Mouse (Mus musculus) right cerebral cortex, adult 2 months (tissue): ENCODE results near the gene Cox7a2.

ENCODE experiments used
- DNase-seq, 2 experiments: peaks; one replicate each; pipeline ENCODE4 v3.0.0; 2021 to 2022; ENCODE audit warnings: low spot score in 2 of 2

Gene Cox7a2

DNA sequence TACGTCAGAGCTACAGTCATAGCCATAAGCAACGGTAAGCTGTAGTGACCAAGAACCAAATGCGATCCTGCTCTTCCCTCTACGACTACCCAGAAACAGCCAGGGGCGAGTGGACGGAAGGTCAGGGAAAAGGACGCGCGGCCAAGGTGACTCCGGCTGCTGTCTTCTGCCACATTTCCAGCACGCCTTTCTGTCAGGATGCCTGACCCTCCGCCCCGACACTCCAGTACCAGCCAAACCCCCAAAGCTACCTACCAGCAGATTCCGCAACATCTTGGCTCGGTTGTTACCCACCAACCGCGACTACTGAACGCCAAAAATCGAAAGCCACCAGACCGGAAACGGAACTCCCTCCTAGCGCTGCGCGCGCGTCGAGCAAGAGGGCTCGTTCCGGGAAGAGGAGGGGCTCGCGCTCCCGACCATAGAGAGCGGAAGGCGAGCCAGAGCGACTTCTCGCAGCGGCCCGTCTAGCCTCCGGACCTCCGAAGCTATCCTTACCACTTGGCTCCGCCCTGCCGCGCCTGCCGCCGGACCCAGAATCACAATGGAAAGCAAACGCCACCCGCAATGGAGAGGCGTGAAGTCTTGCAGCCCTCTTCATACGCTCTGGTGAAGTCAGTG is at the start of gene Cox7a2:
Gene Cox7a2 (minus strand): TSS at position 494 of the 621 bp plus-strand sequence.
- peak; percentile 95 for DNase-seq

DNA sequence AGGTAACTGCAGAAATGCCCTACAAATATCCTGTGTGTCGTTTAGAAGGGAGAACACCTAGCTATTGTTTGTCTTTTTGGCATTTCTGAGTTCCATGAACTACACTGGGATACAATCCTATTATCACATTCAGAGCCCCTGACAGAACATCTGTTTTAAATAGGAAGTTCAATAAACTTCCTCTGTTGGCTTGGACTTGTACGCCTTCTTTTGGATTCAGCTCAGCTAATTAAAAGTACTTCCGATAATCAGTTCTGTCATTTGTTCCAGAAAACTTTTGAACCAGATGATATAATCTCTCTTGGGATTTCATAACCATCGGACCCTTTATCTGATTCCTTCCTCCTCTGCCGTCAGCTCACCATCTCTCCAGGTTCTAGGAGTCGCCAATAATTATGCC is 49.7 kb upstream of the Cox7a2 start:
- DNase-seq, result no peak

DNA sequence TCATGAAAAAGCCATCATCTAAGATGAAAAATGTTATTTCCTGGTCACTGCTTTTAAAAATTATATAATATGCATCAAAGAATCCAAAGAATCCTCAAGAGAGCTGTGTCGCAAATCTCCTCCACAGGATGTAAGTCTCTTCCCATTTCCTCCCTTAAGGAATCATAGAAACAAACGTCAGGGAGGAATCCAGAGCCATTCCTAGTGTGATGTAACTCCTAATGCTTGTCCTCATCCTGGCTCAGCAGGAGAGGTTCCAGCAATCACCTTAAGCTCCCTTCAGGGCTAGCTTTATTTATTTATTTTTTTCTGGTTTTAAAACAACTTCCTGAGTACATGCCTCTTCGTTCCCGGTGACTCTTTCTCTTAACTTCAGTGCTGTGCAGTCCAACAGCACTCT is 47.5 kb upstream of the Cox7a2 start:
- no peak for DNase-seq

DNA sequence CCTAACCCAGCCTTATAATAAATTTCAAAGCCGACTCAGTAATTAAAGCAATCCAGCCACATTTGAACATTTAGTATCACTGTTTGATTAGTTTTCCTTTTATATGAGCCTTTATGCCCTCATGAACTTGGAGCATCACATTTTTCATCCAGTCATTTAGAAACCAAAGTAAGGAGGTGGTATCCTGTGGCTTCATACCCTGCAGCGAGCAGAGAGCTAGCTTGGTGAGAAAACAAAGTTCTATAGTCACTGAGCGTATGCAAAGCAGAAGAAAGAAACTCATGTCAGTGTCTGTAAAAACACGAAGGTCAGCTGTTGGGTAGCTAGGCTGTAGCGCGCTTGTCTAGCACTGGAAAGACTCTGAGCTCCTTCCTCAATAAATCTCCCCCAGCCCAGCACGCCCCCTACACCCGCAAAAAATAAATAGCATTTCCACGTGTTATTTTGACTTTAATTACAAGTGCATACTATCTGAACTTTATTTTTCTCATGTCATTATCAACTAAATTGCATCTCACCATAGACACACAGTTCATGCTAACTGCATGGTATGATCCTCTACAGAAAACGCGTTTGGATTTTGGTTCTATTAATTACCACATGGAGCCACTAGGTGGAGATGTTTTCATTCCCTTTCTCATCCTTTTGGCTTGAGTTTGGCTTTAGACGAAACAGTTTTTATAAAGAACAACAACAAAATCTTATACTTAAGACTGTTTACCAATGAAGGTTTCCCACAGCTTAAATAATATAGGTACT is 46.8 kb upstream of the Cox7a2 start:
- DNase-seq, result peak in 1 of 2 experiments; percentile 37

DNA sequence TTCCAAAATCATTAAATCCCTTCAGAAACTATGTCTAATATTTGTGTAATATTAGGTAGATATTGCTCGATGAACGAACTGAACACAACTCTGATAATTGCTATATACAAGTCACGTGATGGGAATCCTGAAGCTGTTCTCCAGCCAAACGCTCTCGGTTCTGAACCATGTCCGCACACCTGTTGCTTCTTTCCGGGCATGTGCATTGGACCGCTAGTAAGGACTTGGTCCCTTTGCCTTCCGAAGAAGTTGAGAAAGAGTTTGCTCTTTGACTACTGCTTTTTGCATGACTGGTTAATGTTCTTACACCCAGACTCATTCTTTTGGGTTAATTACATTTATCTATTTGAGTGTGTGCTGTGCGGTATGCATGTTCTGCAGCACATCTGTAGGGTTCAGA is 45.7 kb upstream of the Cox7a2 start:
- DNase-seq, result no peak

DNA sequence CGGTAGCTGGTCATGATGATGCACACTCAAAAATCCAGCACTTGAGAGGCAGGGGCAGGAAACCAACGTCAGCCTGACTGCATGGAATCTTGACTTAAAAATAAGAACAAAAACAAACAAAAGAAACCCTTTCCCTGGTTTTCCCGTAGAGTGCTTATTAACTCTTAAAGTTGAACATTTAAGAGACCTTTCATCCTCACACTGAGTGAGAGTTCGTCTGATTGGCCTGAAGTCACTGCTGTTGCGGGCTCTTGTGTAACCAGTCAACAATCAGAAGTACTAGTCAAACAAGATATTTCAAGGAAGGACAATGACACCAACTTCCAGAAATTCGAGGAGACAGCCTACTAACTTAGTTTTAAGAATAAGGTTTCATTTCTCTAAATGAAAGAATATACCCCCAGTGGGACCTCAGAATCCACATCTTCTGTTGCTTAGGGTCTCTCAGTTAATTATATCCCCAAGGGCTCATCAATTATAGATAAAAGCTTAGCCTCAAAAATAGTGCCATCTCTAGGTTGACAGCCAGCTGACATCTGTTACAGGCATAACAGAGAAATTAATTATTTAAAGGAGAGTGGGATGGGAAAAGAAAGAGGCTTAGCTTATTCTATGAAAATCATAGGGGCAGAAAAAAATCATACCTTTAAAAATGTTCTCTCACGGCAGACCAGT is 36.9 kb upstream of the Cox7a2 start:
- DNase-seq, result no peak

DNA sequence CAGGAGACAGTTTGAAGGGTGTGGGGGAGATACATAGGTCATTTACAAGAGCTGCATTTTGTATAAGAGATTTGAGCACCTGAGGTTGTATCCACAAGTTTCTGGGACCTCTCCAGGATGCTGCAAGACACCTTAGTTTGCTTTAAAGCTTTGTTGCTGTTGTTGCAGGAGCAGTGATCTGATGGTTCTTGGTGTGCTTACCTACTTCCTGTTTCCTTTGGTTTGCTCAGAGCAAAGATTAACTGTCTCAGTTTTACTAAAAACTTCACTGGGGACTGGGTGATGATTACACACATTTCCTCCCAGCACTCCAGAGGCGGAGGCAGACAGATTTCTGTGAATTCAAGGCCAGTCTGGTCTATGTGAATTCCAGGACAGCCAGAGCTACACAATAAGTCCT is 35.4 kb upstream of the Cox7a2 start:
- no peak for DNase-seq

DNA sequence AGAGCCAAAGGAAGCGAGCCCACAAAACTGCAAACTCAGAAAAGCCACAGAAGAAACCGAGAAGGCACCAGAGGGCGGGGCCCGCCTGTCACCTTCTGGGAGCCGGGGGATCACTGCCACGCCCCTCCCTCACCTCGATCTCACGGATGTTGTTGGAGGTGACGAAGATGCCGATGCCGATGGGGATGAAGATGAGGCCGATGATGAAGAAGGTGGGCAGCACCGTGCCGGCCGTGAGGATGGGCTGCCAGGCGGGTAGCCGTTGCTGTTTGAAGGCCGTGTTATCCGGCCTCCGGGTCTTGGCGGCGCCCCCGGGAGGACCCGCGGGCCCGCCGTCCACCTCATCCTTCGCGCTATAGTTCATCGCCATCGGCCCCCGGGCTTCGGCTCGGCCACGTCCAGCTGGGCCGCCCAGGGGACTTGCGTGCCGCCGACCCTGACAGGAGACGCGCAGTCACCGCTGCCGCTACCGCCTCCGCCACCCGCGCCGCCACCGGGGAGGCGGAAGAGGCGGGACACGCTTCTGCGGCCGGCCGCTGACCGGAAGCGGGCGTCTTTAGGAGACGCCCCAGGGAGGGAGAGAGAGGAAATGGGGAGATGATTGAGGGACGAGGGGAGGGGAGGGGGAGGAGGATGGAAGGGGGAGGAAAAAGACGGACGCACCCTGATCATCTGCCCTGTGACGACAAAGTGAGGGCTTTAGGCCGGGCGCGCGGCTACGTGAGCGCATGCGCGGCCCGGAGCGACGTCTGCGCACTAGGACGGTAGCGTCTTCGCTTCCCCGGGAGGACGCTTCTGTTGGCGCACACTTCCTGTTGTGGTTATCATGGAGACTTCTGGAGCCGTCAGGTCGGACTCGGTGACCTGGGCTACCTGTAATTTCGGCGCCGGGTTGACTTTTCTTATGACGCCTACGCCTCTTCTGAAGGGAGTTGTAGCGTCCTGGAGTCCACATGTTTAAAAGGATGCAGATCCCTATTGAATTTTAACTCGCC is 33.5 kb upstream of the Cox7a2 start, which contains the start of gene Tmem30a:
Gene Tmem30a (minus strand): TSS at position 667 of the 995 bp plus-strand sequence.
- peak; percentile 94 to 95 for DNase-seq

DNA sequence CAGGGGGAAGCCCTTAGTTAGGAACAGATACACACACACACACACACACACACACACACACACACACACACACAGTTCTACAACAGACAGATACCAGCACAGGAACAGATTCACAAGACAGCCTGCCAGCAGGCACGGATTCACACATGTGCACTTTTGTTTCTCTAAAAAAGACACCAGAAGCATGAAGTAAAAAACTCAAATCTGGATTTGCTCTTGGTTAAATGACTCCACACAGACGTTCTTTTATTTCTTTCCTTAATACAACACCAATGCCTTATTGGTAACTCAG is 26.1 kb upstream of the Cox7a2 start:
- no peak for DNase-seq

DNA sequence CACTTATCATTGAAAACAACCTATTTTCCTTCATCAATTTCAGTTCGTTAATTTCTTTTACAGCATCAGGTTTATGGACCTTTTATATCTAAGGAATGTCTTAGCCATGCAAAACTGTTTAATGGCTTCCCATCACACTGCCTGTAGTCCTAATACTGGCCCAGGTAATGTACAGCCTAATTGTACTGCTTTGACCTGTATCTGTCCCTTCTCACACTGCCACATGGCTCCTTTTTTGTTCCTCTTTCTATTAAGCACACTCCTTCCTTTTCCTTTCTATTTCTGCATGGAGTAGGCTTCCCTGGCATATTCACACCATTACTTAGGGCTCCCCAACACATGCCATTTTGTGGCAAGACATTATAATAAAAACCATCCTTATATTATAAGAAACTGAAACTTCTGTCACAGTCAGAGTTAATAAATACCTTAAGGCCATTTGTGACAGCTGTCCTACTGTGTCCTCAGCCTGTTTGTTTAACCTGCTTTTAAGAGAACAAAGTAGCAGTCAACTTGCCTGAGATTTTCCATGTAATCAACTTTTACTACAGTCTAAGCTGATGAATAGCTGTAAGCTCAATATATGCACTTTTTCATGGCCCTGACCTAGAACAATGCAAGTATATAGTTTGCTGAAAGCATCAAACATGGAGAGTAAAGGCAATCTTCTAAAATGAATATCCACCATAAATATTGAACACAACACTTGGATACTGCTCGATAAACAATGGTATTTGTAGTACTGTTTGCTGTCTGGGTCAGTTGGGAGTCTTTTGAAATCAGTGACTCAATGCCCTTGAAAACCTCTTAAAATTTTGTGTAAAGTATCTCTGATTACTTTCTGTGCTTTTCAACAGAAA is 25.5 kb upstream of the Cox7a2 start:
- no peak for DNase-seq

DNA sequence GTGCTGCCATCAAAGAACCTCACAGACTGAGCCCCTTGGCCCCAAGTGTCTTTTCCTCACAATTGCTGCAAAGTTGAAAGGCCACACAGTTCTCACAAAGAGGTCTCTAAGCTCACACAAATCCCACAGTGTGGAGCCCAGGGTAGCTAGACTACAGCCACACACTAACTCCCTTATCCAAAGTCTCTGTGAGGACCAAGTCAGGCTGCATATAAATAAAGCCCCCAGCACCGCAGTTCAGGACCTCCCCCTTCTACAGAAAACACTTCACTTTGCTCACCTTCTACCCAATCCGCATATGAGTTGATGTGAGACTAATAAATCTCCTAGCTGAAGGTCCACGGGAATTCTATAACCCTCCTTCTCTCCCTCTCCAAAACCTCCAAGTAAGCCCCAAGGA is 24.8 kb upstream of the Cox7a2 start:
- no peak for DNase-seq

DNA sequence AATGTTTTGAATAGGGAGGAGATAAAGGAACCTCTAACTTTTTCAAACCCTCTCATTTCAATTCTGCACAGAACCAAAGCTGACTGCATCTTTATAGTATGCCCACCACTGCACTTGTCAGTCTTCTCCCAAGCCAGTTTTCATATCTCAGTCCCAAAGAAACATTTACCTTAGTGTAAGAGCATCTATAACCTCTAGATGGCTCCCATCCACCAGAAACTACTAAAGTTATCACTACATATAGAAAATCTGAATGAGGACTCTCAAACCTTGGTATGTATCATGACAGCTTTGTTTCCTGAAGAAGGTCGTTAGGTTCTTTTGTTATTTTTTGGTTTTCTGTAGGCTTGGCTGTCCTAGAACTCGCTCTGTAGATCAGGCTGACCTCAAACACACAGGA is 19.7 kb upstream of the Cox7a2 start:
- no peak for DNase-seq

DNA sequence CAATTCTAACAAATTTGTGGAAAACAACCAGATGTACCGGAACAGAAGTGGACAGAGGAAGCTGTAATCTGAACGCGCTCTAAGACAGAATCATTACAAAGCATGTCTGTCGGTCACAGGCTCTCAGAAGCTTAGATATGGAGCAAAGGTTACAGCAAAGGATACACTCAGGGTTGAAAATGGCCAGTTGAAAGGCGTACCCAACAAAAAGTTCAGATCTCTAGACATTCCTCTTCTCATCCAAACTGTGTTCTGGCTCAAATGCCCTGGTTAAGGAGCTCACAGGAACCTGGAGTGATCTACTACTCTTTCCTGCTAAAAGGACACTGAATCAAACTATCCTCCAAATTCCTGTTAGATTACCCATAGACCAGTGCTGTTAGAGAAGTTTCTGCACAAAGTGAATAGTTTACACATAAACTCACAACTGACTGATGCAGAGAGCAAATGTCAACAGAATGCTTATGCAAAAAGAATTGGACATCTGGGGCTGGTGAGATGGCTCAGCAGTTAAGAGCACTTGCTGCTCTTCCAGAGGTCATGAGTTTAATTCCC is 7.4 kb upstream of the Cox7a2 start:
- DNase-seq, result no peak

DNA sequence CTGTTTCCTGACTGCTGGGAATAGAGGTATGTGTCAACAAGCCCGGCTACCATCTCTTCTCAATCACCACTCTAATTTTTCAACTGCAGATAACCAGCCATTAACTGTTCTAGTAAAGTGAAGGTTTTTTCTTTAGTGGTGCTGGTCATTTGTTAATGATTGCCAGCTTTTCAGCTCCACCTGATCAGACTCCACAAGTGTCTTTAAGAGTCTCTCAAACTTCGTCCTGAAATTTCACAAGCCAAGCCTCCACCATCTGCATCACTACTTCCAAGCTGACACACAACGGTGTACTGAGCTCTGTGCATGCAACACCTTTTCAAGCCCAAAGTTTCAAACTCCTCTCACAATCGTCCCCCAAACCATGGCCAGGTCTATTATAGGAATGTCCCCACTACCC is 5.7 kb upstream of the Cox7a2 start:
- DNase-seq, result no peak

DNA sequence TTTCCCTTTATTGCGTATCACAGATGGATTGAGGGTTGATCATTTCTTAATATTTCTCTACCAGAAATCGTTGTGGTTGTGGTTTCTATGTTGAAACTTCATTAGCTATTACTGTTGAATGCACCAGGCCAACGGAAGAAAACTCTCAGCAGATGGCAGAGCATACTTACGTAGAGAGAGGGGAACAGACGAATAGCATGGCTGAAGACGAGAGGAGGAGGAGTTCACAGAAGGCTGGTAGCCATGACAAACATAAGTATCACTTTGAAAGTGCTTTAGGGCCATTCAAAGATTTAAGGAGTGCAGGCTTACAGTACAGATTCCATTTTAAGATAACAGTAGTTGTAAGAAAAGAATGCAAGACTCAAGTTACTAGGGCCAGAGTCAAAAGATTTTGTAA is 2.8 kb upstream of the Cox7a2 start:
- no peak for DNase-seq

DNA sequence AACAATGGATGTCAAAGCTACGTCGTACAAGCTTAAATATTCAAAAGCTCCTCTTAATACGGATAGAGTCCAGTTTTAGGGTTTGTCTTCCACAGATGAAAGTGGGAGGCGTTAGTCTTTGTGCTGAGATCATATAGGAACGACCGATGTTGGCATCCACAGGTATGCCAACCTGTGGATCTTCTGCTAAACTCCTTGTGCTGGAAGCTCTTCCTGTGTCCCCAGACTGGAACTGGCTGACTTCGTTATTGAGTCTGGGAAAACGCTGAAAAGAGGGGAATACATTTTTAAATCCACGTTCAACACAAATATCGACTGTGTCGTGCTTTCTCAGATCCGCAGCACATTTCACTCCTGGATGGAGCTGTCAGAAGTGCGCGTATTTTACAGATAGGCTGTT is 398 bp upstream of the Cox7a2 start:
- DNase-seq, result peak in 1 of 2 experiments; percentile 17

DNA sequence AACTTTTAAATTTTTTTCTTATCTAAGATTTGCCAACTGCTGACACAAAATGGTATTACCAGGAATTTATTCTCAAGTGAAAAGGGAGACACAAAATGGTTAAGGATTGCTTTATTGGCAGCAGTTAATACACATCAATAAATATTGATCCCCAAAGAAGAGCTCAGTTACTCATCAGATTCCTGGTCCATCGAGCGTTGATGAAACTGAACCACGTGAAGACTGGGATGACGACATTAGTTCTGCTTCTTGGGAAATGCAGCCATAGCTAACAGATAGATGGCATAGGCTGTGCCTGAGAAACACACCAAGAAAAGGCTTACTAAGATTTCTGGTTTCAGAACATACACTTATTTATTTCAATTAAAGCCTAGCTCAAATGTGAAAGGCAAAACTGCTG is 4.4 kb downstream of the Cox7a2 start:
- DNase-seq, result no peak

DNA sequence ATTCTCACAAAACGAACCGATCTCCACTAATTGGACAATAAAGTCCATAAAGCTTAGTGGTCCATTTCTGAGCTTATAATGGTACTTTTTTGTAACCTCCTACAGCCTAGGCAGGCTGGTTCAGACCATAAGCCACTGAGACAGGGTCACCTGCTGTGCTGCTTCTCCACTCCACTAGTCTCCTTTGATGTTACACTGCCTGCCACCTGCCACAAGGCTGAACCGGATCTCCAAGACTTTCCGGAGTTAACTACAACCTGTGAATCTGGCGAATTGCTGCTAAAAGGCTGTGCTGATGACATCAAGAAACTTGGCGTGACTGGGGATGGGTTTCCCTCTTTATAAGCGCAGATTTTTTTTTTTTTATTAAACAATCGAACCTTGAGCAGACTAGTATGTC is 7.8 kb downstream of the Cox7a2 start:
- no peak for DNase-seq

DNA sequence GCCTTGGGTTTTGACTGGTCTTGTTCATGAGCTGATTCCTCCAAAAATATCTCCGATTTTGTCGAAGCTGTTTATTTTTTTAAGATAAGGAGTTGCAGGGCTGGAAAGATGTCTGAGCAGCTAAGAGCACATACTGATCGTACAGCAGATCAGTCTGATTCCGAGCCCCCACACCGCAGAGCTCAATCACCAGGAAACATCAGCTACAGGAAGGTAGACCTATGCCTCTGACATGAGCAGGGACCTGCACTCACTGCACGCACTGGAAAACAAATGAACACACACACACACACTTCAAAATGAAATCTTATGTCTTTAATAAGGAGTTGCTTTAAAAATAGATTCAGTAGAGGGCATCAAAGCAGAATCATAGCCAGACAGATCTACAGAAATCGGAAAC is 9.0 kb downstream of the Cox7a2 start:
- DNase-seq, result peak in 1 of 2 experiments; percentile 5

DNA sequence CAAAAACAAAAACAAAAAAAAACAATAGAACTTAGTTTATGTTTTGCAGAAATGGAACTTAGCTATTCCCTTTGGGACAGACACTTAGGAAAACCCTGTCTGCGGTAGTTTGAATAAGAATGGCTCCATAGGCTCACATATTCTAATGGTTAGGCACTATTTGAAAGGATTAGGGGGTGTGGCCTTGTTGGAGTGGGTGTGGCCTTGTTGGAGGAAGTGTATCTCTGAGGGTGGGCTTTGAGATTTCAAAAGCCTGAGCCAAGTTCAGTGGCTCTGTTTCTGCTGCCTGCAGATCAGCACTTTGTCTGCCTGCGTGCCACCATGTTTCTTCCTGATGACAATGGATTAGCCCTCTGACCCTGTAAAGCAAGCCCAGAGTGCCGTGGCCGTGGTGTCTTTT is 14.6 kb downstream of the Cox7a2 start:
- DNase-seq, result no peak

DNA sequence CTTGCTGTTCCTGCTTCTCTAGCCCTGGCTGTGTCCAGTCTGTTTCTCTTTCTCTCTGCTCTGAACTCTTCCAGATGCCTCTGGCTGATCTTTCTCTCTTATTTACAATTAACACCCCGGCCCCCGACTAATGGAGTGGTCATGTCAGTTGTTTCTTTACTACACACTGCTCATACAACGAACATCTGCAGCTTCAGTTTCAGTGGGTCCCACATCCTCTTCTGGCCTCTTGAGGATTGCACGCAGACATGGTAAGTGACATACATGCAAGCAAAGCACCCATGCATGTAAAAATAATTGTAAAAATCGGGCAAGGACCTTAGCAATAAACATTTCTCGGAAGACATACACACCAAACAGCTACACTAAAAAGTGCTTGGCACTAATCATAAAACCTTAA is 24.1 kb downstream of the Cox7a2 start:
- DNase-seq, result no peak
